Mouse (Mus musculus): ENCODE data around the gene Ms4a4d. TPM values are rescaled to one million over a fixed set of nuclear protein-coding genes. Genes with fewer than 3 reads are reported as not detected.
"Not testable (repeated sequence)": the region's sequence is repeated elsewhere in the genome, so short reads cannot be mapped to it uniquely, and the experiment has no call there.

The Ms4a4d gene
- polyA plus RNA-seq, 1 experiment from 2014 or later, result 0.17 TPM

- H3K4me1 ChIP-seq (ENCODE audit: insufficient read depth, low read length), result no peaks in the 10 kb centered on the region
- H3K4me3 ChIP-seq (ENCODE audit: low read length), result no peak overlapping the region
- H3K36me3 ChIP-seq (ENCODE audit: insufficient read depth, low read length), result no peaks in the 10 kb centered on the region
- no peak overlapping the region for H3K9ac ChIP-seq (replicated peaks; ENCODE audit: low read length)
- H3K9me3 ChIP-seq (ENCODE audit: low read length), result no peaks in the 10 kb centered on the region
- no peak for ATAC-seq (ENCODE audit: low FRiP score, low TSS enrichment)
- H3K27me3 ChIP-seq (ENCODE audit: insufficient read depth, low read length), result no peaks in the 10 kb centered on the region
- H3K4me2 ChIP-seq (replicated peaks; ENCODE audit: low read depth, low read length), result no peak overlapping the region
- H3K27ac ChIP-seq (ENCODE audit: low read length), result no peak overlapping the region
Observed at GRCm38 (mm10) chr19:11547911-11548310, 11.3 kb downstream of the Ms4a4d start.

- WGBS, result 91% methylated on average over 5 of the region's 5 CpGs
- ATAC-seq (ENCODE audit: low FRiP score, low TSS enrichment), result no peak
- no peak overlapping the region for H3K27ac ChIP-seq (ENCODE audit: low read length)
Observed at GRCm38 (mm10) chr19:11554726-11555125, 18.1 kb downstream of the Ms4a4d start.

GRCm38 (mm10) chr19:11559560-11559959 lies 23.0 kb downstream of the Ms4a4d start:
- not testable (repeated sequence) for H3K27ac ChIP-seq (ENCODE audit: low read length); H3K36me3 ChIP-seq (ENCODE audit: insufficient read depth, low read length); H3K9ac ChIP-seq (replicated peaks; ENCODE audit: low read length); H3K4me3 ChIP-seq (ENCODE audit: low read length); H3K4me2 ChIP-seq (replicated peaks; ENCODE audit: low read depth, low read length); H3K27me3 ChIP-seq (ENCODE audit: insufficient read depth, low read length); ATAC-seq (ENCODE audit: low FRiP score, low TSS enrichment); H3K4me1 ChIP-seq (ENCODE audit: insufficient read depth, low read length); H3K9me3 ChIP-seq (ENCODE audit: low read length)

More at GRCm38 (mm10) chr19:11554726-11555125, 18.1 kb downstream of the Ms4a4d start:
- Histone ChIP-seq H3K27me3 (ENCODE audit: insufficient read depth, low read length) (no peaks in the 10 kb centered on the region), H3K9me3 (ENCODE audit: low read length) (no peaks in the 10 kb centered on the region), H3K4me1 (ENCODE audit: insufficient read depth, low read length) (no peaks in the 10 kb centered on the region), H3K4me3 (ENCODE audit: low read length) (no peak overlapping the region), H3K9ac (replicated peaks; ENCODE audit: low read length) (no peak overlapping the region), H3K4me2 (replicated peaks; ENCODE audit: low read depth, low read length) (no peak overlapping the region), H3K36me3 (ENCODE audit: insufficient read depth, low read length) (no peaks in the 10 kb centered on the region)

- H3K36me3 ChIP-seq (ENCODE audit: insufficient read depth, low read length), result no peaks in the 10 kb centered on the region
- no peaks in the 10 kb centered on the region for H3K4me1 ChIP-seq (ENCODE audit: insufficient read depth, low read length)
- H3K27me3 ChIP-seq (ENCODE audit: insufficient read depth, low read length), result no peaks in the 10 kb centered on the region
- no peaks in the 10 kb centered on the region for H3K9me3 ChIP-seq (ENCODE audit: low read length)
- no peak for ATAC-seq (ENCODE audit: low FRiP score, low TSS enrichment)
- no peak overlapping the region for H3K4me2 ChIP-seq (replicated peaks; ENCODE audit: low read depth, low read length)
- H3K4me3 ChIP-seq (ENCODE audit: low read length), result no peak overlapping the region
- no peak overlapping the region for H3K27ac ChIP-seq (ENCODE audit: low read length)
- 88% methylated on average over 8 of the region's 8 CpGs for WGBS
- H3K9ac ChIP-seq (replicated peaks; ENCODE audit: low read length), result no peak overlapping the region
Observed at GRCm38 (mm10) chr19:11574965-11575364, 38.4 kb downstream of the Ms4a4d start.

- H3K4me3 ChIP-seq (ENCODE audit: low read length), result no peak overlapping the region
- H3K36me3 ChIP-seq (ENCODE audit: insufficient read depth, low read length), result no peaks in the 10 kb centered on the region
- 70% methylated on average over 4 of the region's 4 CpGs for WGBS
- no peaks in the 10 kb centered on the region for H3K27me3 ChIP-seq (ENCODE audit: insufficient read depth, low read length)
- H3K4me1 ChIP-seq (ENCODE audit: insufficient read depth, low read length), result no peaks in the 10 kb centered on the region
- no peak overlapping the region for H3K4me2 ChIP-seq (replicated peaks; ENCODE audit: low read depth, low read length)
- no peak overlapping the region for H3K9ac ChIP-seq (replicated peaks; ENCODE audit: low read length)
- no peaks in the 10 kb centered on the region for H3K9me3 ChIP-seq (ENCODE audit: low read length)
- H3K27ac ChIP-seq (ENCODE audit: low read length), result no peak overlapping the region
- no peak for ATAC-seq (ENCODE audit: low FRiP score, low TSS enrichment)
Observed at GRCm38 (mm10) chr19:11589205-11589604, 52.6 kb downstream of the Ms4a4d start.

GRCm38 (mm10) chr19:11589891-11590449 lies 53.4 kb downstream of the Ms4a4d start:
- 66% methylated on average over 2 of the region's 2 CpGs for WGBS
- Histone ChIP-seq H3K9me3 (ENCODE audit: low read length) (no peaks in the 10 kb centered on the region), H3K4me1 (ENCODE audit: insufficient read depth, low read length) (no peaks in the 10 kb centered on the region), H3K27ac (ENCODE audit: low read length) (no peak overlapping the region), H3K27me3 (ENCODE audit: insufficient read depth, low read length) (no peaks in the 10 kb centered on the region), H3K4me2 (replicated peaks; ENCODE audit: low read depth, low read length) (no peak overlapping the region), H3K9ac (replicated peaks; ENCODE audit: low read length) (no peak overlapping the region), H3K36me3 (ENCODE audit: insufficient read depth, low read length) (no peaks in the 10 kb centered on the region), H3K4me3 (ENCODE audit: low read length) (no peak overlapping the region)
- no peak for ATAC-seq (ENCODE audit: low FRiP score, low TSS enrichment)

GRCm38 (mm10) chr19:11601349-11601748 lies 64.7 kb downstream of the Ms4a4d start:
- Histone ChIP-seq H3K27me3 (ENCODE audit: insufficient read depth, low read length) (no peaks in the 10 kb centered on the region), H3K9me3 (ENCODE audit: low read length) (no peaks in the 10 kb centered on the region), H3K4me3 (ENCODE audit: low read length) (no peak overlapping the region), H3K27ac (ENCODE audit: low read length) (no peak overlapping the region), H3K9ac (replicated peaks; ENCODE audit: low read length) (no peak overlapping the region), H3K36me3 (ENCODE audit: insufficient read depth, low read length) (no peaks in the 10 kb centered on the region), H3K4me2 (replicated peaks; ENCODE audit: low read depth, low read length) (no peak overlapping the region), H3K4me1 (ENCODE audit: insufficient read depth, low read length) (no peaks in the 10 kb centered on the region)
- 79% methylated on average over 3 of the region's 3 CpGs for WGBS
- no peak for ATAC-seq (ENCODE audit: low FRiP score, low TSS enrichment)

- no peak; the same call in 1 of the 2 replicates for ATAC-seq (ENCODE audit: low FRiP score, low TSS enrichment)
- no peak overlapping the region for H3K9ac ChIP-seq (replicated peaks; ENCODE audit: low read length)
- no peaks in the 10 kb centered on the region for H3K36me3 ChIP-seq (ENCODE audit: insufficient read depth, low read length)
- WGBS, result 89% methylated on average over 2 of the region's 2 CpGs
- no peak overlapping the region for H3K4me3 ChIP-seq (ENCODE audit: low read length)
- no peaks in the 10 kb centered on the region for H3K27me3 ChIP-seq (ENCODE audit: insufficient read depth, low read length)
- H3K4me2 ChIP-seq (replicated peaks; ENCODE audit: low read depth, low read length), result no peak overlapping the region
- H3K4me1 ChIP-seq (ENCODE audit: insufficient read depth, low read length), result no peaks in the 10 kb centered on the region
- no peak overlapping the region for H3K27ac ChIP-seq (ENCODE audit: low read length)
- H3K9me3 ChIP-seq (ENCODE audit: low read length), result no peaks in the 10 kb centered on the region
Observed at GRCm38 (mm10) chr19:11602026-11602425, 65.4 kb downstream of the Ms4a4d start.

- no peak within 1 kb of the TSS for H3K9ac ChIP-seq (replicated peaks; ENCODE audit: low read length)
- no peaks in the 10 kb centered on the region for H3K9me3 ChIP-seq (ENCODE audit: low read length)
- no peak within 1 kb of the TSS for H3K27ac ChIP-seq (ENCODE audit: low read length)
- H3K4me3 ChIP-seq (ENCODE audit: low read length), result no peak within 1 kb of the TSS
- H3K4me2 ChIP-seq (replicated peaks; ENCODE audit: low read depth, low read length), result no peak within 1 kb of the TSS
- no peaks in the 10 kb centered on the region for H3K4me1 ChIP-seq (ENCODE audit: insufficient read depth, low read length)
- H3K36me3 ChIP-seq (ENCODE audit: insufficient read depth, low read length), result no peaks in the 10 kb centered on the region
- no peak for ATAC-seq (ENCODE audit: low FRiP score, low TSS enrichment)
- WGBS, result 83% methylated on average over 2 of the region's 2 CpGs
- H3K27me3 ChIP-seq (ENCODE audit: insufficient read depth, low read length), result no peaks in the 10 kb centered on the region
Observed at GRCm38 (mm10) chr19:11604603-11605002, 68.0 kb downstream of the Ms4a4d start, which contains the start of gene Ms4a6d. Gene Ms4a6d, minus strand, starts transcription at chr19:11604849.

All from kidney, embryonic 16.5 days (tissue).